Mouse (Mus musculus) small intestine, adult 2 months (tissue): ENCODE data around the gene Lrrc74a. TPM values are rescaled to one million over a fixed set of nuclear protein-coding genes. Genes with fewer than 3 reads are reported as not detected.

Experiments used
- H3K27ac ChIP-seq: fragments of 200-500 bp; 2 replicates; pipeline ENCODE4 v1.5.1; 2012; ENCODE audit warnings: low read depth, low read length, control low read depth, inconsistent platforms; ENCODE audit not compliant: insufficient read depth
- H3K27me3 ChIP-seq: fragments of 200-500 bp; 2 replicates; pipeline ENCODE4 v1.6.1; 2012; ENCODE audit warnings: mild to moderate bottlenecking, moderate library complexity, low read length, inconsistent platforms; ENCODE audit not compliant: control insufficient read depth, insufficient read depth
- H3K36me3 ChIP-seq: fragments of 200-500 bp; 2 replicates; pipeline ENCODE4 v1.6.1; 2012; ENCODE audit warnings: mild to moderate bottlenecking, low read length, control low read depth, inconsistent platforms; ENCODE audit not compliant: control insufficient read depth, insufficient read depth
- H3K4me1 ChIP-seq: fragments of 200-500 bp; 2 replicates; pipeline ENCODE4 v1.6.1; 2012; ENCODE audit warnings: low read length, inconsistent platforms, mixed read lengths; ENCODE audit not compliant: control insufficient read depth, insufficient read depth, insufficient read length
- H3K4me3 ChIP-seq: fragments of 200-500 bp; 2 replicates; pipeline ENCODE4 v1.5.1; 2012; ENCODE audit warnings: low read depth, mild to moderate bottlenecking, control low read depth, inconsistent platforms, low read length, moderate library complexity
- CTCF ChIP-seq: fragments of 200-500 bp; IDR thresholded peaks from 2 replicates; pipeline ENCODE4 v1.5.1; 2012; ENCODE audit warnings: low read depth, mild to moderate bottlenecking, control low read depth, inconsistent platforms, low read length, moderate library complexity, mixed read lengths; ENCODE audit not compliant: insufficient replicate concordance, insufficient read length; ENCODE audit errors: extremely low read depth
- POLR2A ChIP-seq: fragments of 200-500 bp; IDR thresholded peaks from 2 replicates; pipeline ENCODE4 v1.6.1; 2012; ENCODE audit warnings: low read depth, mild to moderate bottlenecking, control low read depth, inconsistent platforms, low read length, moderate library complexity
- WGBS: fragments of 180-500 bp; shearing (Covaris S2); methylation state at CpG from one replicate; pipeline ENCODE4 v1.1.7; 2018; 5-methylcytosine and 5-hydroxymethylcytosine counted together
- polyA plus RNA-seq: library from polyadenylated mRNA; depleted of rRNA; stranded (reverse); fragments of >200 nt; gene quantifications from 2 replicates; pipeline ENCODE4 v1.2.3, GENCODE M21; 2012

Gene Lrrc74a
- polyA plus RNA-seq, 1 experiment, result not detected

DNA sequence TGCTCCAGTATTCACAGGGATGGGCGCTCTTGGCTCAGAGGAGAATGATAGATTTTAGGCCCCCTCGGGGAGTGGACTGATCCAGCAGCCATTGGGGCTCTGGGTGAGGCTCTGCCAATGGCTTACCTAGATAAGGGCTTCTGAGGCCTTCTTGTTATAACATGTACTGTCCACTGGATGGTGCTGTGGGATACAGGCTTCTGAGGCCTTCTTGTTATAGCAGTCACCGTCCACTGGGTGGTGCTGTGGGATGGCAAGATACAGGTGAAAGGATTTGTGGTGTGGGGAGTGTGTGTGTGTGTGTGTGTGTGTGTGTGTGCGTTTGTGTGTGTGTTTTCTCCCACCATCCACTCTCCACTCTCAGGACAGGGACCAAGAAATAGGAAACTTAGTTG is 61.7 kb downstream of the Lrrc74a start:
- Histone ChIP-seq H3K36me3 (no peaks in the 10 kb centered on the region), H3K4me3 (no peak overlapping the region), H3K27me3 (no peaks in the 10 kb centered on the region), H3K27ac (no peak overlapping the region), H3K4me1 (peaks cover 6% of the 10 kb centered on the region; the same call in 1 of the 2 replicates)
- TF ChIP-seq CTCF, result peak; percentile 99; the same call in 1 of the 2 replicates
- no peak for TF ChIP-seq POLR2A
- 2% methylated on average over 4 of the region's 4 CpGs for WGBS

DNA sequence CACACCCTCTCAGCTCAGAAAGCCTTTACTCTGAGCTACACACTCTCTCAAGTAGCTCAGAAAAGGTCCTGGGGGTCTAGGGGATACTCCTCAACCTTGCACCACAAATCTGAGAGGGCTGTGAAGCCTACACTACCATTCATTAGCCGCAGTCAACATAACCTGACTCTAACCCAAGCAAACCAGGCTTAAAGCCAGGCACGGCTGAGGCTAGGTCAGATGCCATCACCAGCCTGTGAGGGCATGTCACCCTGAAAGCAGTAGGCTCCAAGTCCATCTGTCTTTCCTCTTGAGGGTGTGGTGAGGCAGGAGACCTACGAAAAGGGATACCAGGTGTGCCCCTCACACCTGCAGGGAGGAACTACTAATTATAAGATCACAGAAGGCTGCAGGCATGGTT is 62.2 kb downstream of the Lrrc74a start:
- Histone ChIP-seq H3K27me3 (no peaks in the 10 kb centered on the region), H3K27ac (no peak overlapping the region), H3K36me3 (no peaks in the 10 kb centered on the region), H3K4me1 (peaks cover 10% of the 10 kb centered on the region; the same call in 1 of the 2 replicates), H3K4me3 (no peak overlapping the region)
- TF ChIP-seq POLR2A (no peak), CTCF (no peak)
- 69% methylated on average over 3 of the region's 3 CpGs for WGBS

DNA sequence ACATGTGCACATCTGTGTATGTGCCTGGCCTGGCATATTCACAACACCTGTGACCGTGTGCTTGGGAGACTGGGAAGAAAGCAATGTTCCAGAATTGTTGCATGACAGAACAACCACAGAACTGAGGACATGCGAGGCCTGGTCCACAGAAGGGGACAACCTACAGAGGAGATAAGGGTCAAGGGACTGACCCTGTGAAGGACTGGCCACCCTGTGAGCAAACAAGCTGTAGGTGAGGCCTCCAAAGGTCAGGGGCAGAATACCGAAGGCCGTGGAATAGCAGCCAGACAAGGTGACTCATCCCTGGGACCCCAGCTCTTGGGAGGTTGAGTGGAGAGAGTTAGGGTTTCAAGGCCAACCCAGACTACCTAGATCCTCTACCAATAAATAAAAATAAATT is 63.6 kb downstream of the Lrrc74a start:
- Histone ChIP-seq H3K27me3 (no peaks in the 10 kb centered on the region), H3K4me1 (peaks cover 19% of the 10 kb centered on the region), H3K4me3 (no peak overlapping the region), H3K27ac (no peak overlapping the region), H3K36me3 (no peaks in the 10 kb centered on the region)
- TF ChIP-seq POLR2A, result no peak
- no peak for TF ChIP-seq CTCF
- 89% methylated on average over 4 of the region's 4 CpGs for WGBS

- Histone ChIP-seq H3K36me3 (no peaks in the 10 kb centered on the region), H3K4me1 (peaks cover 23% of the 10 kb centered on the region), H3K27me3 (no peaks in the 10 kb centered on the region), H3K27ac (peak overlapping the region; percentile 10), H3K4me3 (no peak overlapping the region)
- TF ChIP-seq POLR2A (no peak), CTCF (peak; percentile 88; the same call in 1 of the 2 replicates)
- 20% methylated on average over 14 of the region's 14 CpGs for whole genome bisulfite sequencing
Observed at GRCm38 (mm10) chr12:86798773-86799540, 64.8 kb downstream of the Lrrc74a start.

GRCm38 (mm10) chr12:86799786-86800185 is 65.6 kb downstream of the Lrrc74a start:
- TF ChIP-seq POLR2A, result no peak
- no peak for TF ChIP-seq CTCF
- Histone ChIP-seq H3K27me3 (no peaks in the 10 kb centered on the region), H3K4me1 (peaks cover 23% of the 10 kb centered on the region), H3K27ac (0 out of 2 replicates have a peak overlapping the region, but pooled peaks have one; percentile 10), H3K4me3 (no peak overlapping the region), H3K36me3 (no peaks in the 10 kb centered on the region)
- WGBS, result 94% methylated on average over 7 of the region's 7 CpGs

- Histone ChIP-seq H3K4me3 (no peak overlapping the region), H3K27ac (peak overlapping the region; percentile 86), H3K27me3 (no peaks in the 10 kb centered on the region), H3K4me1 (peaks cover 25% of the 10 kb centered on the region), H3K36me3 (no peaks in the 10 kb centered on the region)
- WGBS, result 67% methylated on average over 4 of the region's 4 CpGs
- TF ChIP-seq CTCF (no peak), POLR2A (no peak)
Observed at GRCm38 (mm10) chr12:86800336-86800735, 66.2 kb downstream of the Lrrc74a start.

- no peaks in the 10 kb centered on the region for H3K27me3 ChIP-seq
- peaks cover 25% of the 10 kb centered on the region for H3K4me1 ChIP-seq
- no peaks in the 10 kb centered on the region for H3K36me3 ChIP-seq
- TF ChIP-seq CTCF (peak; percentile 15; the same call in 1 of the 2 replicates), POLR2A (no peak)
- H3K27ac ChIP-seq, result peak overlapping the region; percentile 86
- WGBS, result 2% methylated on average over 7 of the region's 7 CpGs
- H3K4me3 ChIP-seq, result peak overlapping the region; percentile 42
Observed at GRCm38 (mm10) chr12:86800765-86801147, 66.6 kb downstream of the Lrrc74a start.
